Mouse (Mus musculus) testis, adult 2 months (tissue): ENCODE data around the gene Hrc.

ENCODE experiments used
- CTCF ChIP-seq: fragments of 200-500 bp; IDR thresholded peaks from 2 replicates; pipeline ENCODE4 v1.5.1; 2012; ENCODE audit warnings: low read depth, mild to moderate bottlenecking, inconsistent platforms, low read length, moderate library complexity; ENCODE audit not compliant: control insufficient read depth, insufficient read depth, insufficient replicate concordance
- POLR2A ChIP-seq: fragments of 200-500 bp; IDR thresholded peaks from 2 replicates; pipeline ENCODE4 v1.6.1; 2012; ENCODE audit warnings: low read depth, mild to moderate bottlenecking, inconsistent platforms, low read length, moderate library complexity; ENCODE audit not compliant: control insufficient read depth

DNA sequence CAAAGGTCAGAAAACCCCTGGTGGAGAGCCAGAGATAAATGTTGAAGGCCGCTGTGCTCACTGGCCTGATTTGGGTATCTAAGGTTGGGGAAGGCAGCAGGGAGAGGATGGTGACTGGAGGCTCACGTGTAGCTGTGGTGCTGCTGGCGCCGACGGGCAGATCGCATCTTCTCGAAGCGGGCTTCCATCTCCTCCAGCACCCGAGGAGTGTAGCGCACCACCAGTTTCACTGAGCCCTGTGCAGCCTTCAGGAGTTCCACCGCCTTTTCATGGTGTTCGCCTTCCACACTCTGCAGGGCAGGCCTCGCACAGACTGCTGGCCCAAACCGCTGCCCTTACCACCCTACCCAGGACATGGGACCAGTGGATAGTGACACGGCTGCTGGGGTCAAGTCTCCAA lies 33.1 kb downstream of the Hrc start:
- no peak for TF ChIP-seq CTCF
- TF ChIP-seq POLR2A: no peak
